Mouse (Mus musculus) neural tube, embryonic 13.5 days (tissue): ENCODE data around the gene Prop1. TPM values are rescaled to one million over a fixed set of nuclear protein-coding genes. Genes with fewer than 3 reads are reported as not detected.
A peak's percentile ranks its signal among the peaks of the same experiment; 100 is the strongest.

Experiments
- ATAC-seq: fragments of 200-750 bp; cut with Nextera tagmentation; 2 replicates; pipeline ENCODE4 v1.8.0; 2017; ENCODE audit warnings: low read depth, mild to moderate bottlenecking, moderate TSS enrichment, moderate library complexity
- H3K27ac ChIP-seq: fragments of 300-500 bp; sonication (generic); replicated peaks from 2 replicates; pipeline ENCODE4 v1.5.1; 2015; ENCODE audit warnings: moderate library complexity, mild to moderate bottlenecking, inconsistent platforms
- H3K27me3 ChIP-seq: fragments of 300-500 bp; sonication (generic); 2 replicates; pipeline ENCODE4 v1.6.1; 2015; ENCODE audit warnings: mild to moderate bottlenecking, inconsistent platforms
- H3K36me3 ChIP-seq: fragments of 300-500 bp; sonication (generic); 2 replicates; pipeline ENCODE4 v1.6.1; 2015; ENCODE audit warnings: mild to moderate bottlenecking, inconsistent platforms
- H3K4me1 ChIP-seq: fragments of 300-500 bp; sonication (generic); replicated peaks from 2 replicates; pipeline ENCODE4 v1.6.1; 2015; ENCODE audit warnings: inconsistent platforms
- H3K4me2 ChIP-seq: fragments of 300-500 bp; sonication (generic); 2 replicates; pipeline ENCODE4 v1.6.1; 2015; ENCODE audit warnings: inconsistent platforms, mild to moderate bottlenecking, moderate library complexity
- H3K4me3 ChIP-seq: fragments of 300-500 bp; sonication (generic); 2 replicates; pipeline ENCODE4 v1.5.1; 2015; ENCODE audit warnings: mild to moderate bottlenecking, inconsistent platforms
- H3K9ac ChIP-seq: fragments of 300-500 bp; sonication (generic); 2 replicates; pipeline ENCODE4 v1.6.1; 2015; ENCODE audit warnings: moderate library complexity, mild to moderate bottlenecking, inconsistent platforms
- H3K9me3 ChIP-seq: fragments of 300-500 bp; sonication (generic); 2 replicates; pipeline ENCODE4 v1.6.1; 2016; ENCODE audit warnings: inconsistent platforms
- WGBS: fragments of 180-500 bp; shearing (Covaris S2); methylation state at CpG from one replicate; pipeline ENCODE4 v1.1.7; 2015; 5-methylcytosine and 5-hydroxymethylcytosine counted together
- polyA plus RNA-seq: library from polyadenylated mRNA; unstranded; fragments of >200 nt; fragmentation: Nextera tagmentation; extraction: Ambion mirVana; gene quantifications from 2 replicates; pipeline ENCODE4 v1.2.1, GENCODE M21; 2015

Gene Prop1
- polyA plus RNA-seq, 1 experiment from 2014 or later, result not detected

DNA sequence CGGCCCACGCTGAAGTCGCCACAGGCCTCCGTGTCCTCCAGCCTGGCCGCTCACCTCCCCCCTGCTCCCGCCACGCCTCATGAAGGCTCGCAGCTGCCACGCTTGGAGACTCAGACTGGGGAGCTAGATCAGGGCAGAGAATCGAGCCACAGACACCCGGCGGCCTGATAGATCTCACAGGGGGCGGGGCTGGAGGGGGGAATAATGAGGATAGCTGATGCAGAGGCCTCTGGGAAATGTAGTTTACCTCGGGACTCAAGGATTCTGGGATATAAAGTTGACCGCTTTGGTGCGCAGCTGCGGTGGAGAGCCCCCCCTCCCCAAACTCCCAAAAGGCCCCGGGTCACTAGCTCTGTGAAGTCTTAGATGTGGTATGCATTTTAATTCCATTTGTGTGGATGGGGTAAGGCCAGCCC, 22.1 kb downstream of the Prop1 start, which contains the start of gene Zfp354b:
Gene Zfp354b, minus strand, starts transcription at position 183 of the 416 bp plus-strand sequence.
- under 1% methylated on average over 18 of the region's 18 CpGs for WGBS

DNA sequence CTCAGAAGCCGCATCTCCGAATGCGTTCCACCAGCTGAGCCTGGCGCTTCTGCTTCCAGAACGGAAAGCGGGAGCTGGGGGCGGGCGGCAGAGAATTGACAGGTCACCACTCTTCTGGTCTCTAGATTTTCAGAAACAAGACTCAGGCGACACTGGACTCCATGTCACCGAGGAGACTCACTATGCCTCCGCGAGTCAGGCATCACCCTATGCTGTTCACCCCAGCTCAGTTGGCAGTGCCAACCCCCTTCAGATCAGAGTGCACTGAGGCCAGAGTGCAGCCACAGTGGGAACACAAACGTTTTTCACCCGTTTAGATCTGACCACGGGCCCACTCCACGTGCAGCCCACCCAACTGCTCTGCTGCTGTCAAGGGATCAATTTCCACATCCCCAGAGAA, 22.5 kb downstream of the Prop1 start:
- peaks cover 13% of the 10 kb centered on the region for H3K4me1 ChIP-seq
- no peaks in the 10 kb centered on the region; the same call in 1 of the 2 replicates for H3K36me3 ChIP-seq
- peak overlapping the region; percentile 84 for H3K9ac ChIP-seq
- H3K27ac ChIP-seq, result peak overlapping the region; percentile 82
- 2% methylated on average over 16 of the region's 16 CpGs for WGBS
- H3K4me2 ChIP-seq, result peak overlapping the region; percentile 90
- no peaks in the 10 kb centered on the region for H3K9me3 ChIP-seq
- H3K4me3 ChIP-seq, result peak overlapping the region; percentile 60
- peak; percentile 80 for ATAC-seq
- no peaks in the 10 kb centered on the region for H3K27me3 ChIP-seq

More for the DNA sequence above, 22.1 kb downstream of the Prop1 start, which contains the start of gene Zfp354b:
- Histone ChIP-seq H3K9ac (peak within 1 kb of the TSS; percentile 84), H3K27me3 (no peaks in the 10 kb centered on the region), H3K4me3 (peak within 1 kb of the TSS; percentile 60), H3K27ac (peak within 1 kb of the TSS; percentile 82), H3K4me2 (peak within 1 kb of the TSS; percentile 90), H3K4me1 (peaks cover 13% of the 10 kb centered on the region), H3K9me3 (no peaks in the 10 kb centered on the region), H3K36me3 (no peaks in the 10 kb centered on the region; the same call in 1 of the 2 replicates)
- peak; percentile 96 for ATAC-seq

DNA sequence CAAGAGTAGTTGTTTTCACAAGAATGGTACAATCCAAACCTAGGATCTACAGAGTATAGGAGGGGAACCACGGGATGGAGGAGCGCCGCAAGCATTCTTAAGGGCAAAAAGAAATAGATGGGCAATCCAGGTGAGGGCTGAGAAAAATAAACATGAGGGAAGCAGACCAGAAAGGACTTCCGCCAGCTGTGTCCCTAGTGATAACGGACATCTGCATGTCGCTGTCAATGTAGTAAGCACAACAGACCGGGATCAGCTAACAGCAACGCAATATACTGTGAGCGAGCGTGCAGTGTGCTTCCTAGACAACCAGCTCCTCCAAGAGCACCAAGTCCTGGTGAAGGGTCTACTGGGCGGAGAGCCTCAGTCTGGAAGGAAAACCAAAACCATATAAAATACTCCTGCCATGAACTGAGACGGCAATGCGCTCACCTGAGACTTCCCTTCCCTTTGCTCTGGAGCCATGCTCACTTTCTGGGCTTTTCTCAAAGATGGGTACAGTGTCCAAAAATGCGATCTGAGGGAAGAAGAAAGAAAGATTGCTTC, 23.0 kb downstream of the Prop1 start:
- H3K27me3 ChIP-seq, result no peaks in the 10 kb centered on the region
- H3K4me3 ChIP-seq, result peak overlapping the region; percentile 60
- peak overlapping the region; percentile 84 for H3K9ac ChIP-seq
- H3K4me1 ChIP-seq, result peaks cover 13% of the 10 kb centered on the region
- ATAC-seq, result no peak
- H3K4me2 ChIP-seq, result peak overlapping the region; percentile 90
- 31% methylated on average over 14 of the region's 14 CpGs for WGBS
- H3K27ac ChIP-seq, result peak overlapping the region; percentile 82
- H3K9me3 ChIP-seq, result no peaks in the 10 kb centered on the region
- no peaks in the 10 kb centered on the region; the same call in 1 of the 2 replicates for H3K36me3 ChIP-seq

- Histone ChIP-seq H3K27me3 (no peaks in the 10 kb centered on the region), H3K27ac (peak within 1 kb of the TSS; percentile 93), H3K9me3 (peaks cover 24% of the 10 kb centered on the region), H3K4me3 (peak within 1 kb of the TSS; percentile 87), H3K4me2 (peak within 1 kb of the TSS; percentile 40), H3K4me1 (peaks cover 10% of the 10 kb centered on the region), H3K36me3 (peaks cover 32% of the 10 kb centered on the region), H3K9ac (peak within 1 kb of the TSS; percentile 91)
- under 1% methylated on average over 47 of the region's 47 CpGs for WGBS
- ATAC-seq, result peak; percentile 99
These were observed 37.8 kb downstream of the Prop1 start, which contains the start of gene Zfp2 for GRCm38 (mm10) chr11:50915671-50916320. TSS of gene Zfp2 (minus strand) at chr11:50916165.

DNA sequence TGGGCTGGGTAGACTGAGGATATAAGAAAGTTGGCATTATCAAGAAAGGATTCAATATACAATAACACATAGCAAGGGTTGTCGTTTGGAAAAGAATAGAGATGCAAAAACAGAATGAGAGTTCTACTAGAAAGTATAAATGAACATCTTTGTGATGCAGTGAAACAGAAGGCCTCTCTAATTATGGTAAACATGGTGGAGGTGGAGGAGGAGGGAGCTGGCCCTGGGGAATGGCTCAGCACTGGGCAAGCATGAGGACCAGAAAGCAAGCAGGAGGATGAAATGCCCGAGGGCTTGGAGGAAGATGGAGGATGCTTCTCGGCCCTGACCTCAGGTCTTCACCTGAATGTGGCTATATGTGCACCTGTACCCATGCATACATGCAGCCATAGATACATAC, 39.1 kb downstream of the Prop1 start:
- no peak overlapping the region for H3K27ac ChIP-seq
- ATAC-seq, result no peak

GRCm38 (mm10) chr11:50913301-50913700, 40.3 kb downstream of the Prop1 start:
- Histone ChIP-seq H3K4me2 (no peak overlapping the region), H3K9me3 (peaks cover 47% of the 10 kb centered on the region), H3K4me1 (peaks cover 10% of the 10 kb centered on the region), H3K27ac (no peak overlapping the region), H3K9ac (no peak overlapping the region), H3K36me3 (peaks cover 57% of the 10 kb centered on the region), H3K4me3 (no peak overlapping the region), H3K27me3 (no peaks in the 10 kb centered on the region)
- 92% methylated on average over 1 of the region's 1 CpGs for WGBS
- ATAC-seq, result no peak

More for the DNA sequence above, 39.1 kb downstream of the Prop1 start:
- H3K4me2 ChIP-seq, result peak overlapping the region; percentile 40; the same call in 1 of the 2 replicates
- 0 out of 2 replicates have a peak overlapping the region, but pooled peaks have one; percentile 87 for H3K4me3 ChIP-seq
- peaks cover 10% of the 10 kb centered on the region for H3K4me1 ChIP-seq
- no peak overlapping the region for H3K9ac ChIP-seq
- peaks cover 46% of the 10 kb centered on the region for H3K36me3 ChIP-seq
- peaks cover 36% of the 10 kb centered on the region for H3K9me3 ChIP-seq
- no peaks in the 10 kb centered on the region for H3K27me3 ChIP-seq
- 93% methylated on average over 3 of the region's 3 CpGs for WGBS

- peaks cover 99% of the 10 kb centered on the region for H3K36me3 ChIP-seq
- no peak overlapping the region for H3K27ac ChIP-seq
- ATAC-seq, result no peak
- peaks cover 89% of the 10 kb centered on the region for H3K9me3 ChIP-seq
- WGBS, result 90% methylated on average over 5 of the region's 5 CpGs
- H3K4me2 ChIP-seq, result no peak overlapping the region
- no peak overlapping the region for H3K4me3 ChIP-seq
- H3K4me1 ChIP-seq, result no peaks in the 10 kb centered on the region
- H3K9ac ChIP-seq, result no peak overlapping the region
- no peaks in the 10 kb centered on the region for H3K27me3 ChIP-seq
These were observed 45.4 kb downstream of the Prop1 start for GRCm38 (mm10) chr11:50908136-50908535.

Other genes with a start within 250 kb of the Prop1 start
- 53.0 and 55.6 TPM in 2 replicates for gene Zfp354c, start 126.0 kb downstream of the Prop1 start, polyA plus RNA-seq
- gene Zfp879, start 112.2 kb downstream of the Prop1 start, polyA plus RNA-seq, result 0.99 and 1.5 TPM in 2 replicates
- not detected in 2 replicates for gene Grm6, start 103.1 kb downstream of the Prop1 start, polyA plus RNA-seq
- 11.7 and 14.1 TPM in 2 replicates for gene Zfp454, start 66.1 kb downstream of the Prop1 start, polyA plus RNA-seq
- 38.6 and 43.2 TPM in 2 replicates for gene Zfp2, start 37.6 kb downstream of the Prop1 start, polyA plus RNA-seq
- 3.2 and 4.1 TPM in 2 replicates for gene Zfp354b, start 22.1 kb downstream of the Prop1 start, polyA plus RNA-seq
- not detected in 2 replicates for gene 4933414I15Rik, start 10.0 kb downstream of the Prop1 start, polyA plus RNA-seq
- gene Olfr1378, start 12.8 kb upstream of the Prop1 start, polyA plus RNA-seq, result not detected in 2 replicates
- gene Olfr1377, start 28.2 kb upstream of the Prop1 start, polyA plus RNA-seq, result not detected in 2 replicates
- not detected in 2 replicates for gene Olfr51, start 49.8 kb upstream of the Prop1 start, polyA plus RNA-seq
- not detected in 2 replicates for gene Olfr54, start 60.5 kb upstream of the Prop1 start, polyA plus RNA-seq
- gene Olfr1375, start 94.3 kb upstream of the Prop1 start, polyA plus RNA-seq, result not detected in 2 replicates
- 10.8 and 11.2 TPM in 2 replicates for gene Zfp354a, start 105.5 kb upstream of the Prop1 start, polyA plus RNA-seq